Mouse (Mus musculus): ENCODE measurements at regions not wholly inside any gene's neighbourhood (a gene's known extent, or its start where the extent isn't known, plus 50 kb on each side); places are given as distances from the start of the nearest gene placed in this dataset.

DNA sequence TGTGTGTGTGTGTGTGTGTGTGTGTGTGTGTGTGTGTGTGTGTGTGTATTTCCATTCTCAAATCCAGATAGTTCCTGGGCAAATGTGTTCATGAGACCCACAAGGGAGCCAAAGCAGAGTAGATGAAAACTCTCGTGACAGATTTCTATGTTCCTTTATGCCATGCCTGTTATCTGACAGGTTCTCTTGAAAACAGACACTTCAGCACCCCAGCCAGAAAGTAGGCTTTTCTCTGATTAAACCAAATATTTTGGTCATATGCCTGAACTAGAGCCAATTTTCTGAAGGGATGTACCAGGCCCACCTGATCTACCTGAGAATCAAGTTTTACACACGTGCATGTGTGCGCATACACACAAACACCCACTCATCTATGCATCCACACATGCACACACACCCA lies 95.5 kb downstream of the Psat1 start:
- TF ChIP-seq CTCF (IDR thresholded peaks at IDR 0.05; ENCODE audit: low read depth) (no peak), EP300 (optimal IDR thresholded peaks at IDR 0.05) (no peak)

All from stomach, postnatal 0 days (tissue).